Mouse (Mus musculus) MEL (cell line): ENCODE results near the gene Agfg2.

Experiments used
- CTCF ChIP-seq, 3 experiments: IDR thresholded peaks in 2 of 3; conservative IDR thresholded peaks in 1 of 3; 2 replicates each; pipeline ENCODE4 v1.5.1; 2011 to 2012; ENCODE audit warnings: low read length in 3 of 3, low read depth in 2 of 3, mild to moderate bottlenecking in 2 of 3, improper control_type of control experiment in 1 of 3, inconsistent platforms in 1 of 3, mixed read lengths in 1 of 3, moderate library complexity in 1 of 3; ENCODE audit not compliant: control insufficient read depth in 1 of 3, insufficient read depth in 1 of 3, poor library complexity in 1 of 3, severe bottlenecking in 1 of 3
- EP300 ChIP-seq, 2 experiments: IDR thresholded peaks; 2 replicates each; pipeline ENCODE4 v1.6.1; 2011; ENCODE audit warnings: improper control_type of control experiment in 2 of 2, low read length in 2 of 2, low read depth in 1 of 2, mild to moderate bottlenecking in 1 of 2
- MAX ChIP-seq: IDR thresholded peaks from 2 replicates; pipeline ENCODE4 v1.6.1; 2011; ENCODE audit warnings: low read length, improper control_type of control experiment
- MXI1 ChIP-seq: IDR thresholded peaks from 2 replicates; pipeline ENCODE4 v1.6.1; 2011; ENCODE audit warnings: mild to moderate bottlenecking, low read depth, low read length, improper control_type of control experiment
- POLR2AphosphoS2 ChIP-seq: IDR thresholded peaks from 2 replicates; pipeline ENCODE4 v1.6.1; 2011; ENCODE audit warnings: low read length, improper control_type of control experiment
- RCOR1 ChIP-seq: IDR thresholded peaks from 2 replicates; pipeline ENCODE4 v1.6.1; 2012; ENCODE audit warnings: low read depth, mild to moderate bottlenecking, inconsistent platforms, low read length, improper control_type of control experiment
- SIN3A ChIP-seq: IDR thresholded peaks from 2 replicates; pipeline ENCODE4 v1.6.1; 2012; ENCODE audit warnings: low read length, improper control_type of control experiment, inconsistent platforms
- TBP ChIP-seq: IDR thresholded peaks from 2 replicates; pipeline ENCODE4 v1.8.0; 2011; ENCODE audit warnings: low read depth, low read length, improper control_type of control experiment
- TCF12 ChIP-seq: IDR thresholded peaks from 2 replicates; pipeline ENCODE4 v1.6.1; 2014; ENCODE audit warnings: low read depth, mild to moderate bottlenecking, inconsistent platforms, low read length, improper control_type of control experiment, moderate library complexity
- UBTF ChIP-seq: IDR thresholded peaks from 2 replicates; pipeline ENCODE4 v1.6.1; 2012; ENCODE audit warnings: low read depth, mild to moderate bottlenecking, inconsistent platforms, low read length, improper control_type of control experiment, moderate library complexity, borderline replicate concordance; ENCODE audit not compliant: insufficient read depth

- TF ChIP-seq POLR2AphosphoS2 (no peak), MXI1 (no peak), TBP (no peak), CTCF (IDR thresholded peaks at IDR 0.05 in 2 of 3, conservative IDR thresholded peaks at IDR 0.05 in 1 of 3; ENCODE audit: control insufficient read depth in 1 of 3, insufficient read depth in 1 of 3, low read depth in 2 of 3, low read length in 3 of 3, poor library complexity in 1 of 3, severe bottlenecking in 1 of 3) (no peak), UBTF (no peak), TCF12 (no peak), RCOR1 (no peak), MAX (no peak), SIN3A (no peak), EP300 (IDR thresholded peaks at IDR 0.05; ENCODE audit: low read depth in 1 of 2, low read length in 2 of 2) (no peak)
Observed at GRCm38 (mm10) chr5:137660064-137660688, 24.4 kb downstream of the Agfg2 start.
